Mouse (Mus musculus): ENCODE data around the gene B3galt5. TPM values are rescaled to one million over a fixed set of nuclear protein-coding genes. Genes with fewer than 3 reads are reported as not detected.

The B3galt5 gene
- 2.2 TPM for polyA plus RNA-seq (2017; shearing (Covaris generic))

DNA sequence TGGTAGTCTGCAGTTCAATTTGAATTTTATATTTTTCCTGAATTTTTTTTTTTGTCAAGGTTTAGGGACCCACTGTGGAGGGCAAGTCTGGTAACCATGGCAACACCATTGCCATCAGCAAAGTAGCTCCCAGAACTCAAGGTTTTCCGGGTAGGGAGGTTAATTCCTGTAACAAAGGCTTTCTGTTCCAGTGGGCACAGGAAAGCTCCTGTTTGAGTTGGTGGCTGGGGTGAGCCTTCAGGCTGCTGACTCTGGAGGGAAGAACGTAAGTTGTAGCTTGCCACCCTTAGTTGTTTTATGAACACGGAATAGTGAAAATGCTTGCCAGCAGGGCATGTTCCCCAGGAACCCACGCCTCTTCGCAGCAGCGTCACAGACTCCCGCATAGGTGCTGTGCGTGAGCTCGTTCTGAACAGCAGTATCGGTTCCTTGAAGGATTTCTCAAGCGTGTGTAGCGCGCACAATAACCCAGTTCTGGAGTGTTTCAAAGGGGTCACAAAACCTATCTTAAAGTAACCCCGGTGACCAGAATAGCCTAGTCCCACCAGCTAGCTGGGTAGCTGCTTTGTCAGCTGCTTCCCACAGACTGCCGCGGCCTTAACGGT, at the start of gene B3galt5:
Gene B3galt5 (plus strand): TSS at position 436 of the 605 bp plus-strand sequence.

DNA sequence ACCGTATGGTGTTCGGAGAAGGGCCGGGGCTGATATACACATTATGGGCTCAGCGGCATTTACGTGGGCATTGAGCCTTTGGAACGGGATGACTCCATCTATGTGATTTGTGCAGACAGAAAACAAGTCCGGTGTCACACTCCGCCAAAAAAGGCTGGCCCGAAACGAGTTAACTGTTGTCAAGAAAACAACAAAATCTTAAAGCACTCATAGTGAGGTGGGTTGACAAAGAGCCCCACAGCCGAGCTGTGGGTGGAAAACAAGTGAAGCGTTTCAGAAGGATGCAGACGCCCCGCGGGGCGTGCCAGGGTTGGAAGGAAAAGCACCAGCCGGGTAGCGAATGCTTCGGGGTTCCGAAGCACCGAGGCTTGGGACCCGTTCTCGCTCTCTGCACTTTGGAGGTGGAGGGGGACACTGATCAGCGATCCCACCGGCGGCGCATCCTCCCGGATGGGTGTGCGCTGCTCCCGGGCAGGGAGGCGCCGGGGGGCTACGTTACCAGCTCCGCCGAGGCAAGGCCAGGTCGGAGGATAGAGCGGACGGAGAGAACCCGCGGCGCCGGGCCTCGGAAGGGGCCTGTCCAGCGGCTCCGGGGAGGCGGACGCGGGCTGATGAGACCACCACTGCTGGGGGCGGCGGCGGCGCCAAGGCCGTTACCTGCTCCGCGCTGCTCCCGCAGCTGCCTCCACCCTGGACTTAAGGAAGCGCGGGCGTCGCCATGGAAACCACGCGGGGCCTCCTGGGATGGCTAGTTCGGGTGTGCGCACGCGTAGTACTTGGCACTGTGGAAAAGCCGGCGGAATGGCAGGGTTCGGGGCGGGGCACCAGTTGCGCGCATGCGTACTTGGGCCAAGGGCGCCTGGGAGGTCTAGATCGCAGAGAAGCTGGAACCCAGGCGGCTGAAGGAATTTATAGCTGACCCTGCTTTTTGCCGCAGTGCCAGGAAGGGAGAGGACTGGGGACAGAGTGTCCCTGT, 43.8 kb upstream of the B3galt5 start, which contains the start of gene Lca5l:
Gene Lca5l (minus strand): TSS at position 741 of the 976 bp plus-strand sequence.

DNA sequence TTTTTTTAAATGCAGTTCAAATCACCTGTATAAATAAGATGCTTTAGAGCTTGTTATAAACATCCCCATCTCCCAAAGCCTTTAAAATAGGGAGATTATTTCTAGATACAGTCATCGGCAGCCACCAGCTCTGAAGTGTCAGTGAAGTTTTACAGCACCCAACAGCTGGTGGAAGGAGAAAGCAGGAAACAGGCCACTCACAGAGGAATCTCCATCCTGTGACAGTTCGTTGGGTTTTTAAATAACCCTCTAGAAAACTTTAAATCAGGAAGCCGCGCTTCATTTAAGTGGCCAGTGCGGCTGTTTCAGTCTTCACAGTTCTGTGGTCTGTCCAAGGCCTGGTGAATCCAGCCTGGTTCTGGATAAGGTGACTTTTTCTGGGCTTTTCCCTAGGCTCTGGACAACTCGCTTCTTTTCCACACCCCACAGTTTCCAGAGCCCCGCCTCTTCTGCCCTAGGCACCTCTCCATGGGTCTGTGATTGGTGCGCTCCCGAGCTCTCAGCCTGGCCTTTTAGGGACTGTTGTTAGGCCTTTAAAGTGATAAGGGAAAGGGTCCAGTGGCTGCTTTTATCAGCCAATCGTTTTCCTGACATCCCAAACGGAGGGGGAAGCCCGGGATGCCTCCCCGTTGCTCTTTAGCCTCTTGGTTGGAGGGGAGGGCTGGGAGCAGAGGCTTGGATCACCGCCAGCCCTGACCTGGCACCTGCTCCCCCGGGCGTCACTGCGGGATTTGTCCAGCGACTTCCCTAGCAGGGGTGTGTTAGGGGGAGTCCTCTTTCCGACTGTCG, 35.5 kb upstream of the B3galt5 start, which contains the start of gene Sh3bgr:
Gene Sh3bgr (plus strand): TSS at position 538 of the 789 bp plus-strand sequence.

Other genes starting within 250 kb of the B3galt5 start
- 72.7 TPM for gene Psmg1, start 244.8 kb upstream of the B3galt5 start, polyA plus RNA-seq (2017; shearing (Covaris generic))
- gene Brwd1, start 153.3 kb upstream of the B3galt5 start, polyA plus RNA-seq (2017; shearing (Covaris generic)): 27.1 TPM
- gene Hmgn1, start 108.1 kb upstream of the B3galt5 start, polyA plus RNA-seq (2017; shearing (Covaris generic)): 67.8 TPM
- gene Wrb, start 90.4 kb upstream of the B3galt5 start, polyA plus RNA-seq (2017; shearing (Covaris generic)): 13.9 TPM
- not detected for gene Lca5l, start 43.5 kb upstream of the B3galt5 start, polyA plus RNA-seq (2017; shearing (Covaris generic))
- not detected for gene Sh3bgr, start 35.4 kb upstream of the B3galt5 start, polyA plus RNA-seq (2017; shearing (Covaris generic))
- gene Itgb2l, start 207.8 kb downstream of the B3galt5 start, polyA plus RNA-seq (2017; shearing (Covaris generic)): not detected
- not detected for gene Pcp4, start 231.8 kb downstream of the B3galt5 start, polyA plus RNA-seq (2017; shearing (Covaris generic))

Measured in CD4-positive, CD25-positive, alpha-beta regulatory T cell, adult 9 weeks (primary cell).